Mouse (Mus musculus): ENCODE results near the gene Fign. TPM values are rescaled to one million over a fixed set of nuclear protein-coding genes. Genes with fewer than 3 reads are reported as not detected.
A peak's percentile ranks its signal among the peaks of the same experiment; 100 is the strongest.

The Fign gene
- polyA plus RNA-seq, 1 experiment from 2014 or later = 0.73 TPM

DNA sequence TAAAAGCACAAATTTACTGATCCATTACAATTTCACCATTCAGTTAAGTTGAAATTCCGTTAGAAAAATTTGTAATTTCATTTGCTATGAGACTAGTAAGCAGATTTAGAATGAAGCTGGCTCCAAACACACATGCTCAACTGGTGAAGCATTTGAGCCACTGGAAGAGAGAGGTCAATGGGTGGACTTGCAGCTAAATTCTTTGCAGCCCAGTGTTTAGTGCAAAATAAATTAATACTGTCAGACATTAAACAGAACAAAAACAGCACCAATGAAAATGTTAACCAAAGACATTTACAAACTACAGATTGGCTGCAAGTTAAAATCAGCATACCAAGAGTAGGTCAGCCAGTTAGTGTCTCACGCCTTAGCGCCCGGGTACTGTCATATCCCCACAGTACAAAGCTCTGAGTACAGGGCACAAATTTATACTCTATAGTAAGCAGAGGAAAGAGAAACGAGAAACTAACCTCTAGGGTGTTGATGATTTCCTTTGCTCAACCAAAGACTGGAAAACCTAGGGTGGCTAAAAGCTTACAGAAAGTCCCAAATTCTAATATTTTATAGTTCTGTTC is 13.9 kb downstream of the Fign start:
- Histone ChIP-seq H3K9ac (ENCODE audit: low read depth, low read length) (no peak overlapping the region), H3K27me3 (replicated peaks; ENCODE audit: control insufficient read depth, insufficient read depth, low read length) (no peaks in the 10 kb centered on the region), H3K4me2 (replicated peaks; ENCODE audit: low read depth) (no peak overlapping the region), H3K4me1 (replicated peaks; ENCODE audit: control insufficient read depth, insufficient read depth, low read length) (no peaks in the 10 kb centered on the region), H3K36me3 (ENCODE audit: control insufficient read depth, insufficient read depth) (no peaks in the 10 kb centered on the region), H3K4me3 (ENCODE audit: low read depth, low read length) (no peak overlapping the region), H3K27ac (ENCODE audit: low read depth, low read length) (no peak overlapping the region), H3K9me3 (ENCODE audit: control insufficient read depth) (no peaks in the 10 kb centered on the region)
- no peak for TF ChIP-seq CTCF (IDR thresholded peaks at IDR 0.05; ENCODE audit: low read depth)
- no peak for ATAC-seq
- WGBS = 62% methylated on average over 5 of the region's 5 CpGs

DNA sequence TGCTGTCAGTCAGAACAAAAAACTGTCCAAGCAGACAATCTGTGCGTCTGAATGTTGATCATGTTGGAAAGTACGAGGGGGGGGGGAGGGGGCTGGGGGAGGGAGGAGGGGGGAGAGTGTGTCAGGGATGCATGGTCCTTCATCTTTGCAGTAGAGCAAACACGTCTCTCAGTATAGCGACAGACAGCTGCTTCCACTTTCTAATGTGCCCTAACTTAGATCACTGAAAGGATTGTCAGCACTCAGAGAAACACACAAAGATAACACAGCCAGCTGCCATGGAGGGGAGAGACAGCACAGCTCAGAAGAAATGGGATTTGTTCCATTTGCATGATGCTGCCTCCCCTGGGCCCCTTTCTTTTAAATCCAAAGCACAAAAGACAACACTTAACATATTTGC is 18.1 kb downstream of the Fign start:
- H3K9ac ChIP-seq (ENCODE audit: low read depth, low read length) = no peak overlapping the region
- no peaks in the 10 kb centered on the region for H3K36me3 ChIP-seq (ENCODE audit: control insufficient read depth, insufficient read depth)
- no peak overlapping the region for H3K4me3 ChIP-seq (ENCODE audit: low read depth, low read length)
- no peak for TF ChIP-seq CTCF (IDR thresholded peaks at IDR 0.05; ENCODE audit: low read depth)
- H3K27ac ChIP-seq (ENCODE audit: low read depth, low read length) = no peak overlapping the region
- WGBS = 43% methylated on average over 4 of the region's 4 CpGs
- H3K9me3 ChIP-seq (ENCODE audit: control insufficient read depth) = no peaks in the 10 kb centered on the region
- H3K4me1 ChIP-seq (replicated peaks; ENCODE audit: control insufficient read depth, insufficient read depth, low read length) = no peaks in the 10 kb centered on the region
- no peak overlapping the region for H3K4me2 ChIP-seq (replicated peaks; ENCODE audit: low read depth)
- no peaks in the 10 kb centered on the region for H3K27me3 ChIP-seq (replicated peaks; ENCODE audit: control insufficient read depth, insufficient read depth, low read length)
- ATAC-seq = no peak

GRCm38 (mm10) chr2:64078551-64078950 is 19.3 kb downstream of the Fign start:
- Histone ChIP-seq H3K4me1 (replicated peaks; ENCODE audit: control insufficient read depth, insufficient read depth, low read length) (no peaks in the 10 kb centered on the region), H3K4me3 (ENCODE audit: low read depth, low read length) (no peak overlapping the region), H3K9ac (ENCODE audit: low read depth, low read length) (no peak overlapping the region), H3K27me3 (replicated peaks; ENCODE audit: control insufficient read depth, insufficient read depth, low read length) (no peaks in the 10 kb centered on the region), H3K9me3 (ENCODE audit: control insufficient read depth) (no peaks in the 10 kb centered on the region), H3K27ac (ENCODE audit: low read depth, low read length) (no peak overlapping the region), H3K4me2 (replicated peaks; ENCODE audit: low read depth) (no peak overlapping the region), H3K36me3 (ENCODE audit: control insufficient read depth, insufficient read depth) (no peaks in the 10 kb centered on the region)
- 60% methylated on average over 3 of the region's 3 CpGs for WGBS
- ATAC-seq = no peak
- no peak for TF ChIP-seq CTCF (IDR thresholded peaks at IDR 0.05; ENCODE audit: low read depth)

- H3K9me3 ChIP-seq (ENCODE audit: control insufficient read depth) = no peaks in the 10 kb centered on the region
- H3K9ac ChIP-seq (ENCODE audit: low read depth, low read length) = no peak overlapping the region
- WGBS = 86% methylated on average over 2 of the region's 2 CpGs
- no peak overlapping the region for H3K4me3 ChIP-seq (ENCODE audit: low read depth, low read length)
- no peak overlapping the region for H3K27ac ChIP-seq (ENCODE audit: low read depth, low read length)
- no peaks in the 10 kb centered on the region for H3K4me1 ChIP-seq (replicated peaks; ENCODE audit: control insufficient read depth, insufficient read depth, low read length)
- H3K36me3 ChIP-seq (ENCODE audit: control insufficient read depth, insufficient read depth) = no peaks in the 10 kb centered on the region
- no peak overlapping the region for H3K4me2 ChIP-seq (replicated peaks; ENCODE audit: low read depth)
- TF ChIP-seq CTCF (IDR thresholded peaks at IDR 0.05; ENCODE audit: low read depth) = no peak
- ATAC-seq = no peak
- H3K27me3 ChIP-seq (replicated peaks; ENCODE audit: control insufficient read depth, insufficient read depth, low read length) = no peaks in the 10 kb centered on the region
These were observed 20.0 kb downstream of the Fign start for GRCm38 (mm10) chr2:64077846-64078245.

DNA sequence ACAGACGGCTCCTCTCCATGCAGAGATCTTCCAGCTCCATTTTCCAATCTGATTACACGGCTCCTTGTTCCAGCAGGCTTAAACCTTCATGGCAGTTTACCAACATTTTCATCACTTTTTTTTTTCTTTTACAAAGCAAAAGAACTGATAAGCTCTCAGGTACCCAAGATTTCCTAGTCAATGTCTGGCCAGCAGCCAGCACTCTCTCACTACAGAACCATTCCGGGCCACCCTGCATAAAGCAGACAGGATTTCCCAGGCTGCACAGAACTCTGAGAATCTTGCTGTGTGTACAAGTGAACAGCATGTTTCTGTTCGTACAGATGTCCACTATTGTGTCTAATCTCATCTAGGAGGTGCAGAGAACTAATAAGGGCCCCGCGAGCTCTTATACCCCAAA is 22.0 kb downstream of the Fign start:
- Histone ChIP-seq H3K9me3 (ENCODE audit: control insufficient read depth) (no peaks in the 10 kb centered on the region), H3K27me3 (replicated peaks; ENCODE audit: control insufficient read depth, insufficient read depth, low read length) (no peaks in the 10 kb centered on the region), H3K36me3 (ENCODE audit: control insufficient read depth, insufficient read depth) (no peaks in the 10 kb centered on the region), H3K4me3 (ENCODE audit: low read depth, low read length) (no peak overlapping the region), H3K9ac (ENCODE audit: low read depth, low read length) (no peak overlapping the region), H3K4me1 (replicated peaks; ENCODE audit: control insufficient read depth, insufficient read depth, low read length) (no peaks in the 10 kb centered on the region), H3K4me2 (replicated peaks; ENCODE audit: low read depth) (no peak overlapping the region), H3K27ac (ENCODE audit: low read depth, low read length) (no peak overlapping the region)
- ATAC-seq = no peak
- no peak for TF ChIP-seq CTCF (IDR thresholded peaks at IDR 0.05; ENCODE audit: low read depth)
- 64% methylated on average over 6 of the region's 6 CpGs for WGBS

DNA sequence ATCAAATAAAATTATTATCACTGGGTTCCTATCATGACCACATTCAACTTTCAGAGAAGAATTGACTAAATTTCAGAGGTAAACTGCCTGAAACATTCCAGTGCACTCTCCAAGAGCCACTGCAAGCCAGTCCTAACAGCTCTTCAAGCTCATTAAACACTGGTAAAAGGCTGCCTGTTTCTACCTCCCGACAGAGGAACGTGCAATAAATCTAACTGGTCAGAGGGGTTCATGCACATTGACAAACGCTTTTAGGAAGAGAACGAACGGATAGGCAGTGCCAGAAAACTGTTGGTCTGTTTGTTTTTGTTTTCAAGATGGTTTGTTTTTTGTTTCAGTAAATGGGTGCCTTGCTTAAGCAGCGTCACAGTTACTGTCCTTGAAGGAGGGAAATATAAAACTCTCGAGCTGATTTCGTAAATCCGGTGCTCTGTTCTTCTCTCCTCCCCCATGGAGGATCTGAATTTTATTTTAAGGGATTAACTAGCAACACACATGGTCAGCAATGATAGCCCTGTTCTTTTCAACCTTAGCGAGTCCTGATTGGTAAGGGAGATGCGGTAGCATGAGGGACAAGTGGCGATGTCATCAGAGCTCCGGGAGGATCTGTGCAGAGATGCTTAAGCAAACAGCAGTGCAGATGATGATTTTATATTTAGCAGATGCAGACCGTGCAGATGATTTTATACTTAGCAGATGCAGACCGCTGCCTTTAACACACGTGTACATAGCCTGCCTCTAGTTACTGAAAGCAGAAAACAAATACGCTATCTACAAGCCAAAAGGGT is 23.0 kb downstream of the Fign start:
- Histone ChIP-seq H3K4me1 (replicated peaks; ENCODE audit: control insufficient read depth, insufficient read depth, low read length) (no peaks in the 10 kb centered on the region), H3K27me3 (replicated peaks; ENCODE audit: control insufficient read depth, insufficient read depth, low read length) (no peaks in the 10 kb centered on the region), H3K9ac (ENCODE audit: low read depth, low read length) (no peak overlapping the region), H3K4me2 (replicated peaks; ENCODE audit: low read depth) (peak overlapping the region; percentile 32), H3K27ac (ENCODE audit: low read depth, low read length) (no peak overlapping the region), H3K9me3 (ENCODE audit: control insufficient read depth) (no peaks in the 10 kb centered on the region), H3K4me3 (ENCODE audit: low read depth, low read length) (no peak overlapping the region), H3K36me3 (ENCODE audit: control insufficient read depth, insufficient read depth) (no peaks in the 10 kb centered on the region)
- ATAC-seq = no peak
- 34% methylated on average over 17 of the region's 17 CpGs for WGBS
- no peak for TF ChIP-seq CTCF (IDR thresholded peaks at IDR 0.05; ENCODE audit: low read depth)
